Mouse (Mus musculus) cortical plate, adult 2 months (tissue): ENCODE data around the gene Immp2l.

Source experiments
- CTCF ChIP-seq: fragments of 200-500 bp; IDR thresholded peaks from 2 replicates; pipeline ENCODE4 v1.5.1; 2011; ENCODE audit warnings: mild to moderate bottlenecking, control low read depth, low read length; ENCODE audit not compliant: insufficient read depth; ENCODE audit errors: extremely low read depth
- POLR2A ChIP-seq: fragments of 200-500 bp; IDR thresholded peaks from 2 replicates; pipeline ENCODE4 v1.6.1; 2011; ENCODE audit warnings: mild to moderate bottlenecking, low read length, control low read depth; ENCODE audit not compliant: insufficient read depth; ENCODE audit errors: extremely low read depth

DNA sequence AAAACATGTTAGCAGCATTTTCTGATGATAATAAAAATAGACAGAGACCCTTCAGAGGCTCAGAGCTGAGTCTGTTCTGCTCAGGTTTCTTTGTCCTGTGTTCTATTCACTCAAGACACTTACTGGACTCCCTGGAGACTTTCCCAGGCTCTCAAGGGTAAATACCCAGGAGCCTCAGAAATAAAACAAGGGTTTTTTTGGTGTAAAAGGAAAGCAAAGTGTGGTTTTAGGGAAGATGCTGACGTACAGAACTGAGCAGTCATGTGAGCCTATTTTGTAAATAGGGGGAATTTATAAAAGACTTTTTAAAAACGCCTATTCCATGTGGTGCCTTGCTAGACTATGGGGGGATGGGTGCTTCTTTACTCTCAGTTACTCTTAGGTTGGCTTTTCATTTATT is 502.8 kb downstream of the Immp2l start:
- TF ChIP-seq CTCF = no peak
- TF ChIP-seq POLR2A = no peak
